Mouse (Mus musculus) myocyte (in vitro differentiated cells): ENCODE measurements around the gene Hpn. TPM values are rescaled to one million over a fixed set of nuclear protein-coding genes. Genes with fewer than 3 reads are reported as not detected.

ENCODE experiments used
- H3K27me3 ChIP-seq: one replicate; pipeline ENCODE4 v1.6.1; 2011; ENCODE audit not compliant: control insufficient read depth, insufficient read depth, insufficient read length
- H3K36me3 ChIP-seq: one replicate; pipeline ENCODE4 v1.6.1; 2011; ENCODE audit not compliant: control insufficient read depth, insufficient read depth
- H3K4me2 ChIP-seq: one replicate; pipeline ENCODE4 v1.6.1; 2011; ENCODE audit warnings: low read depth, control low read depth
- H3K4me3 ChIP-seq: one replicate; pipeline ENCODE4 v1.5.1; 2011; ENCODE audit warnings: mild to moderate bottlenecking, control low read depth, moderate library complexity
- H3K79me2 ChIP-seq: one replicate; pipeline ENCODE4 v1.6.1; 2011; ENCODE audit not compliant: control insufficient read depth, insufficient read depth
- H3ac ChIP-seq: one replicate; pipeline ENCODE4 v1.6.1; 2011; ENCODE audit not compliant: control insufficient read depth, insufficient read length
- CEBPB ChIP-seq: IDR thresholded peaks from 2 replicates; pipeline ENCODE4 v1.6.1; 2011; ENCODE audit warnings: mild to moderate bottlenecking, moderate library complexity; ENCODE audit not compliant: poor library complexity, insufficient read depth, severe bottlenecking
- E2F4 ChIP-seq: IDR thresholded peaks from one replicate; pipeline ENCODE4 v1.6.1; 2011; ENCODE audit warnings: mild to moderate bottlenecking, control low read depth, moderate library complexity; ENCODE audit not compliant: insufficient read depth
- MAX ChIP-seq: IDR thresholded peaks from one replicate; pipeline ENCODE4 v1.6.1; 2011; ENCODE audit warnings: low read depth, mild to moderate bottlenecking, control low read depth
- MYOD1 ChIP-seq, 3 experiments: IDR thresholded peaks; one replicate each; pipeline ENCODE4 v1.6.1; 2011; ENCODE audit warnings: control low read depth in 2 of 3, low read depth in 2 of 3, mild to moderate bottlenecking in 2 of 3, moderate library complexity in 1 of 3; ENCODE audit not compliant: insufficient read length in 2 of 3, control insufficient read depth in 1 of 3
- MYOG ChIP-seq, 3 experiments: IDR thresholded peaks; one replicate each; pipeline ENCODE4 v1.6.1; 2011; ENCODE audit warnings: control low read depth in 2 of 3, low read depth in 2 of 3, mild to moderate bottlenecking in 2 of 3; ENCODE audit not compliant: insufficient read length in 2 of 3, control insufficient read depth in 1 of 3, insufficient read depth in 1 of 3
- POLR2A ChIP-seq: IDR thresholded peaks from one replicate; pipeline ENCODE4 v1.6.1; 2011; ENCODE audit warnings: low read depth, mild to moderate bottlenecking, control low read depth, moderate library complexity; ENCODE audit not compliant: insufficient read length
- POLR2AphosphoS2 ChIP-seq: IDR thresholded peaks from one replicate; pipeline ENCODE4 v1.6.1; 2011; ENCODE audit warnings: low read depth, control low read depth; ENCODE audit not compliant: insufficient read length
- REST ChIP-seq: IDR thresholded peaks from one replicate; pipeline ENCODE4 v1.6.1; 2011; ENCODE audit warnings: mild to moderate bottlenecking, control low read depth, moderate library complexity; ENCODE audit not compliant: insufficient read depth, insufficient read length
- SRF ChIP-seq: IDR thresholded peaks from one replicate; pipeline ENCODE4 v1.6.1; 2011; ENCODE audit warnings: low read depth; ENCODE audit not compliant: control insufficient read depth, insufficient read length
- TCF12 ChIP-seq: IDR thresholded peaks from one replicate; pipeline ENCODE4 v1.6.1; 2011; ENCODE audit warnings: mild to moderate bottlenecking, control low read depth; ENCODE audit not compliant: poor library complexity, insufficient read depth, severe bottlenecking
- TCF3 ChIP-seq: IDR thresholded peaks from one replicate; pipeline ENCODE4 v1.6.1; 2011; ENCODE audit warnings: low read depth, control low read depth; ENCODE audit not compliant: insufficient read length
- USF1 ChIP-seq: IDR thresholded peaks from one replicate; pipeline ENCODE4 v1.6.1; 2011; ENCODE audit warnings: low read depth, mild to moderate bottlenecking, control low read depth, moderate library complexity
- polyA plus RNA-seq: library from polyadenylated mRNA; unstranded; fragments of >200 nt; fragmentation: generic; extraction: Trizol; gene quantifications from one replicate; pipeline ENCODE4 v1.2.1, GENCODE M21; 2012; ENCODE audit warnings: missing spikeins

Gene Hpn
- polyA plus RNA-seq, 1 experiment = not detected

DNA sequence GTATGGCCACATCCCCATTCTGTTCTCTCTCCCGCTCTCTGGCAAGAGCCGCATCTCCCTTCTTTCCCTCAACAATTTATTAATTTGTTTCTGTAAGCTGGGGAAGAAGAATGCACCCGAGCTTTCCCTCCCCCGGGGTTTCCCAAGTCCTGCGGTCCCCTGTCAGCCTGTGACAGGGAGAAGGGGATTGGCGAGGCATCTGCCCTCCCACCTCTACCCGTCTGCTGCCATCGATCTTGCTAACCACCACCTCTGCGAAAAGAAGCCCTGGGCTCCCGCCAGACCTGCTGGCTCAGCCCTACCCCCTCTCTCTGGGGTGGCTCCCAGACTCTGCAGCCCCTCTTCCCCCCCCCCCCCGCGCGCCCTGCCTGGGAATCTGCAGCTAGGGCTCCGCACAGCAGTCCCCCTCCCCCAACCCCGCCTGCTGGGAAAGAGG is 65.2 kb downstream of the Hpn start:
- H3ac ChIP-seq = no peak overlapping the region
- TF ChIP-seq REST = no peak
- TF ChIP-seq POLR2AphosphoS2 = no peak
- TF ChIP-seq TCF3 = no peak
- TF ChIP-seq POLR2A = no peak
- TF ChIP-seq SRF = no peak
- TF ChIP-seq MAX = no peak
- no peak for TF ChIP-seq TCF12
- TF ChIP-seq USF1 = no peak
- TF ChIP-seq MYOD1 (IDR thresholded peaks at IDR 0.05; ENCODE audit: control insufficient read depth in 1 of 3, insufficient read length in 2 of 3, low read depth in 2 of 3) = no peak
- no peak for TF ChIP-seq CEBPB
- TF ChIP-seq E2F4 = no peak
- no peak for TF ChIP-seq MYOG (IDR thresholded peaks at IDR 0.05; ENCODE audit: control insufficient read depth in 1 of 3, insufficient read depth in 1 of 3, insufficient read length in 2 of 3, low read depth in 2 of 3)
- H3K27me3 ChIP-seq = peaks cover 20% of the 10 kb centered on the region
- no peaks in the 10 kb centered on the region for H3K79me2 ChIP-seq
- no peak overlapping the region for H3K4me3 ChIP-seq
- no peak overlapping the region for H3K4me2 ChIP-seq
- H3K36me3 ChIP-seq = no peaks in the 10 kb centered on the region

DNA sequence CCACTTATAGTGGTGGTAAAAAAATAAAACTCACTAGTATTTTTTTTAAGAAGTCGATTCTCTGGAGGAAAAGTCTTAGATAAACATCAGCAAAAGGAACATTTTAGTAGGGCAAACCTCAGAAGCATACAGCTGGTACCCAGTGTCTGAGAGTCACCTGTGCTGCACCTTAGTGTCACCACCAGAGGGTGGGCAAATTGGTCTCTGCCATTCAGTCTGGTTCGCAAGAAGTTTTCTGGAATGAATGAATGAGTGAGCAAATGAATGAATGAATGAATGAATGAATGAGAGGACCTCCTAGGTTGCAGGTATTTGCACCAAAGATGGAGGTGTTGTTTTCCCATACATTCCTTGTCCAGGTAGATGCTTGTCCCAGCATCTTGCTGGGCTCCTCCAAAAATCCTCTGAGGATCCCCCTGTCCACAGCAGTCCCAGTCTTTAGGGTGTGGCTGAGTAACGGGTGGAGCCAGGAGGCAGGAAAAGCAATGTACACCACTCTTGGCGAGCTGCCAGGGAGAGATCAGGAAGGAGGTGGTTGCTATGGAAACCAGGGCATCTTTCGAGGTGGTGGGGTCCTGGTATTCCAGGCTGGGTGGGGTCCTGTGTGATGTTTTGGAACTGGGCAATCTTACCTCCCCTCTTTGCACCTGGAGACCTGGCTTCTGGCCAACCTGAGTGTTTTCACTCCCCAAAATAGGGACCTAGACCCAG is 65.8 kb downstream of the Hpn start:
- Histone ChIP-seq H3K27me3 (peaks cover 20% of the 10 kb centered on the region), H3K79me2 (no peaks in the 10 kb centered on the region), H3ac (no peak overlapping the region), H3K4me2 (no peak overlapping the region), H3K4me3 (no peak overlapping the region), H3K36me3 (no peaks in the 10 kb centered on the region)
- TF ChIP-seq TCF3 (no peak), MAX (no peak), POLR2AphosphoS2 (no peak), CEBPB (no peak), USF1 (no peak), SRF (no peak), MYOG (IDR thresholded peaks at IDR 0.05; ENCODE audit: control insufficient read depth in 1 of 3, insufficient read depth in 1 of 3, insufficient read length in 2 of 3, low read depth in 2 of 3) (no peak), TCF12 (no peak), REST (no peak), POLR2A (no peak)

Other genes with a start within 250 kb of the Hpn start
- not detected for gene Cd22, start 234.9 kb downstream of the Hpn start, polyA plus RNA-seq
- gene Mag, start 200.4 kb downstream of the Hpn start, polyA plus RNA-seq = 0.01 TPM
- not detected for gene Hamp2, start 190.6 kb downstream of the Hpn start, polyA plus RNA-seq
- gene Hamp, start 171.3 kb downstream of the Hpn start, polyA plus RNA-seq = not detected
- 88.6 TPM for gene Usf2, start 158.5 kb downstream of the Hpn start, polyA plus RNA-seq
- 0.02 TPM for gene Lsr, start 141.8 kb downstream of the Hpn start, polyA plus RNA-seq
- not detected for gene Fam187b, start 141.5 kb downstream of the Hpn start, polyA plus RNA-seq
- 31.0 TPM for gene Fxyd5, start 72.8 kb downstream of the Hpn start, polyA plus RNA-seq
- gene Fxyd7, start 63.8 kb downstream of the Hpn start, polyA plus RNA-seq = not detected
- 8.4 TPM for gene Fxyd1, start 58.1 kb downstream of the Hpn start, polyA plus RNA-seq
- not detected for gene Lgi4, start 55.9 kb downstream of the Hpn start, polyA plus RNA-seq
- gene Fxyd3, start 38.6 kb downstream of the Hpn start, polyA plus RNA-seq = 0.01 TPM
- 4.1 TPM for gene Scn1b, start 11.7 kb upstream of the Hpn start, polyA plus RNA-seq
- 25.5 TPM for gene Gramd1a, start 40.6 kb upstream of the Hpn start, polyA plus RNA-seq
- not detected for gene Scgb2b2, start 175.2 kb upstream of the Hpn start, polyA plus RNA-seq
- gene Scgb1b2, start 176.5 kb upstream of the Hpn start, polyA plus RNA-seq = not detected
- gene Scgb2b3, start 246.8 kb upstream of the Hpn start, polyA plus RNA-seq = not detected